Mouse (Mus musculus) midbrain, embryonic 10.5 days (tissue): ENCODE measurements at regions not wholly inside any gene's neighbourhood (a gene's known extent, or its start where the extent isn't known, plus 50 kb on each side); places are given as distances from the start of the nearest gene placed in this dataset.
"Not testable (repeated sequence)": the region's sequence is repeated elsewhere in the genome, so short reads cannot be mapped to it uniquely, and the experiment has no call there.

ENCODE experiments used
- DNase-seq: peaks from one replicate; pipeline ENCODE4 v3.0.0-alpha.2; 2017; ENCODE audit warnings: low spot score
- H3K27ac ChIP-seq: fragments of 300-500 bp; sonication (generic); replicated peaks from 2 replicates; pipeline ENCODE4 v1.5.1; 2016; ENCODE audit warnings: mild to moderate bottlenecking
- H3K27me3 ChIP-seq: fragments of 300-500 bp; sonication (generic); 2 replicates; pipeline ENCODE4 v1.6.1; 2016; ENCODE audit warnings: low read depth, mild to moderate bottlenecking; ENCODE audit not compliant: poor library complexity, severe bottlenecking
- H3K36me3 ChIP-seq: fragments of 300-500 bp; sonication (generic); 2 replicates; pipeline ENCODE4 v1.6.1; 2016; ENCODE audit warnings: mild to moderate bottlenecking, moderate library complexity
- H3K4me1 ChIP-seq: fragments of 300-500 bp; sonication (generic); 2 replicates; pipeline ENCODE4 v1.6.1; 2016
- H3K4me3 ChIP-seq: fragments of 300-500 bp; sonication (generic); 2 replicates; pipeline ENCODE4 v1.5.1; 2016; ENCODE audit warnings: mild to moderate bottlenecking, moderate library complexity
- H3K9me3 ChIP-seq: fragments of 300-500 bp; sonication (generic); replicated peaks from 2 replicates; pipeline ENCODE4 v1.6.1; 2016; ENCODE audit warnings: mild to moderate bottlenecking
- WGBS: fragments of 180-500 bp; shearing (Covaris S2); methylation state at CpG from one replicate; pipeline ENCODE4 v1.1.7; 2016; 5-methylcytosine and 5-hydroxymethylcytosine counted together

GRCm38 (mm10) chr3:21606846-21607245 lies 469.6 kb upstream of the Tbl1xr1 start:
- Histone ChIP-seq H3K4me1 (no peaks in the 10 kb centered on the region), H3K4me3 (no peak overlapping the region), H3K9me3 (no peaks in the 10 kb centered on the region), H3K27ac (no peak overlapping the region), H3K36me3 (no peaks in the 10 kb centered on the region), H3K27me3 (no peaks in the 10 kb centered on the region)
- 95% methylated on average over 2 of the region's 2 CpGs for WGBS
- no peak for DNase-seq

DNA sequence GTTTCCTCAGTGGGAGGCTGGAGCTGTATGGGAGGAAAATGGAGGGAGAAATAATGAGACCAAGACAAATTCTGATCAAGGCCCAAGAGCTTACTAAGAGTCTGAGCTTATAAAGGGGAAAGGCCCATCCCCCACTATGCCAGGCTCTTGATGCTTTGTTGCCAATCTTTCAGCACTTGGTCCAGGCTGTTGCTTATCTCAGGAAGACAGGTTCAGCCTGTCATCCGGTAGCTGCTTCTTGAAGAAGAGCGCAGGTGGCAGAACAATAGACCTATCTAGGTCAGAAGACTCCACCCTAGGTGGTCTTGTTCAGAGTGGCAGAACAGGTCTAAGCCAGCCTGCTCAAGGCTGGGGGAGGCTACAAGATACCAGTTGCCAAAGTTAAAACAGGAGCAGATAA lies 466.2 kb upstream of the Tbl1xr1 start:
- Histone ChIP-seq H3K27ac (no peak overlapping the region), H3K4me3 (no peak overlapping the region), H3K36me3 (no peaks in the 10 kb centered on the region), H3K27me3 (no peaks in the 10 kb centered on the region), H3K9me3 (no peaks in the 10 kb centered on the region), H3K4me1 (no peaks in the 10 kb centered on the region)
- no peak for DNase-seq
- WGBS, result 81% methylated on average over 2 of the region's 2 CpGs

- WGBS, result 91% methylated on average over 2 of the region's 2 CpGs
- Histone ChIP-seq H3K27ac (no peak overlapping the region), H3K9me3 (no peaks in the 10 kb centered on the region), H3K4me3 (no peak overlapping the region), H3K36me3 (no peaks in the 10 kb centered on the region), H3K4me1 (no peaks in the 10 kb centered on the region), H3K27me3 (no peaks in the 10 kb centered on the region)
- no peak for DNase-seq
Observed at GRCm38 (mm10) chr3:21621745-21622144, 454.7 kb upstream of the Tbl1xr1 start.

DNA sequence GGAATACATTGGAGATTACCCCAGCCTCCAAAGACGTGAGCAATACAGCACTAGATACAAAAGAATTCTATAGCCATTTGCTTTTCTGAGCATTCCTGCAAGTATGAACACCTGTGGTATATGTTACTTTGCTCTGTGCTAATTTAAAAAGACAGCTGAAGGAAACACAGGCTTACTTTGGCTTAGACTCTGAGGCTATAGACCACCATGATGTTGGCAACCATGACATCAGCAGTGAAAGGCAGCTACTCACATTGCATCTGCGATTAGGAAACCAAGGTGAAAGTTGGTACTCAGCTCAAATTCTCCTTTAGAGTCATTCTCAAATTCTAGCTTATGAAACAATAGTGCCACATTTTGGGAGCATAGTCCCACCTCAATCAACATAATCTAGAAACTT lies 451.4 kb upstream of the Tbl1xr1 start:
- Histone ChIP-seq H3K9me3 (no peaks in the 10 kb centered on the region), H3K4me1 (no peaks in the 10 kb centered on the region), H3K4me3 (no peak overlapping the region), H3K27ac (no peak overlapping the region), H3K27me3 (no peaks in the 10 kb centered on the region), H3K36me3 (no peaks in the 10 kb centered on the region)
- 87% methylated on average over 2 of the region's 2 CpGs for WGBS
- no peak for DNase-seq

DNA sequence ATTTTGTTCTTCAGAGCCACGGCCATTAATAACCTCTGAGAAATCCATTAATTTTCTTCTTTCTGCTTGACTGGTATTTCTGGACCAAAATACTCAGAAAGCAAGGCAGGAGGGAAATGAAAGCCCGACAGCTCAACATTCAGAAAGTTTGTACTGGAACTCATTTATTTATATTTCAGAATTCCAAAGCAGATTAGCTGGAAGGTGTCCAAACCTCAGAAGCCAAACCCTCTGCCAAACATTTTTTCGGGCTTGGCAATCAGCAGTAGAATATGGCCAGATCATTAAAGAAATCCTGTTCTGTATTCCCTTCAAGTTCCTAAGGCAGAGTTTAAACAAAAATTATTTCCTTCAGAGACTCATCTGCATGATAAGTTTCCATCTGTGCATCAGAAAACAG lies 450.4 kb upstream of the Tbl1xr1 start:
- no peaks in the 10 kb centered on the region for H3K9me3 ChIP-seq
- H3K27ac ChIP-seq, result no peak overlapping the region
- no peaks in the 10 kb centered on the region for H3K27me3 ChIP-seq
- H3K4me3 ChIP-seq, result no peak overlapping the region
- H3K4me1 ChIP-seq, result no peaks in the 10 kb centered on the region
- H3K36me3 ChIP-seq, result no peaks in the 10 kb centered on the region
- DNase-seq, result no peak
- 78% methylated on average over 3 of the region's 3 CpGs for WGBS

DNA sequence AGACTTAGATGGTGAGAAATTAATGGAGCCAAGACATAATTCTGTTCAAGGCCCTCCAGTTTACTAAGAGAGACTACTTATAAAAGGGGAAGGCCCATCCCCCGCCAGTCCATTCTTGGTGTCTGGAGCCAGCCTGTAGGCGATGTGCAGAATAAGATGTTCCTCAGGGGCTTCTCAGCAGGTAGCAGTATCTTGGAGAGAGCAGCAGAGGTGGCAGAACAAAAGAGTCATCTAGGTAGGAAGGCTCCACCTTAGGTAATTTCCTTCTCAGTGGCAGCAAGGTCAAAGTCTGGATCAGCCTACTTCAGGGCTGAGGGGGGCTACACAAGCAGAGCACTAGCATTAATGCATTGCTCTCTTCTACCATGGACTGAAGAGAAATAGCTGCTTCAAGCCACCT lies 449.4 kb upstream of the Tbl1xr1 start:
- not testable (repeated sequence) for H3K27me3 ChIP-seq, H3K4me1 ChIP-seq, H3K4me3 ChIP-seq, H3K27ac ChIP-seq, H3K9me3 ChIP-seq, H3K36me3 ChIP-seq, DNase-seq
- WGBS, result 88% methylated on average over 2 of the region's 2 CpGs

GRCm38 (mm10) chr3:21633600-21634221 lies 442.7 kb upstream of the Tbl1xr1 start:
- no peaks in the 10 kb centered on the region for H3K27me3 ChIP-seq
- H3K4me3 ChIP-seq, result no peak overlapping the region
- no peak overlapping the region for H3K27ac ChIP-seq
- 64% methylated on average over 1 of the region's 1 CpGs for WGBS
- H3K36me3 ChIP-seq, result no peaks in the 10 kb centered on the region
- peaks cover 6% of the 10 kb centered on the region; the same call in 1 of the 2 replicates for H3K4me1 ChIP-seq
- DNase-seq, result no peak
- no peaks in the 10 kb centered on the region for H3K9me3 ChIP-seq

- Histone ChIP-seq H3K4me3 (no peak overlapping the region), H3K36me3 (no peaks in the 10 kb centered on the region), H3K9me3 (no peaks in the 10 kb centered on the region), H3K27me3 (no peaks in the 10 kb centered on the region), H3K4me1 (peaks cover 14% of the 10 kb centered on the region; the same call in 1 of the 2 replicates), H3K27ac (no peak overlapping the region)
- WGBS, result 84% methylated on average over 4 of the region's 4 CpGs
- no peak for DNase-seq
Observed at GRCm38 (mm10) chr3:21634675-21635204, 441.7 kb upstream of the Tbl1xr1 start.

GRCm38 (mm10) chr3:21638886-21639285 lies 437.6 kb upstream of the Tbl1xr1 start:
- WGBS, result 89% methylated on average over 5 of the region's 5 CpGs
- H3K4me1 ChIP-seq, result peaks cover 10% of the 10 kb centered on the region; the same call in 1 of the 2 replicates

GRCm38 (mm10) chr3:21639576-21639975 lies 436.9 kb upstream of the Tbl1xr1 start:
- no peak for DNase-seq
- Histone ChIP-seq H3K36me3 (no peaks in the 10 kb centered on the region), H3K4me3 (no peak overlapping the region), H3K27me3 (no peaks in the 10 kb centered on the region), H3K27ac (no peak overlapping the region), H3K9me3 (no peaks in the 10 kb centered on the region), H3K4me1 (peaks cover 8% of the 10 kb centered on the region; the same call in 1 of the 2 replicates)
- 49% methylated on average over 5 of the region's 5 CpGs for whole genome bisulfite sequencing

More at GRCm38 (mm10) chr3:21638886-21639285, 437.6 kb upstream of the Tbl1xr1 start:
- DNase-seq, result no peak
- Histone ChIP-seq H3K9me3 (no peaks in the 10 kb centered on the region), H3K27me3 (no peaks in the 10 kb centered on the region), H3K27ac (no peak overlapping the region), H3K4me3 (no peak overlapping the region), H3K36me3 (no peaks in the 10 kb centered on the region)

DNA sequence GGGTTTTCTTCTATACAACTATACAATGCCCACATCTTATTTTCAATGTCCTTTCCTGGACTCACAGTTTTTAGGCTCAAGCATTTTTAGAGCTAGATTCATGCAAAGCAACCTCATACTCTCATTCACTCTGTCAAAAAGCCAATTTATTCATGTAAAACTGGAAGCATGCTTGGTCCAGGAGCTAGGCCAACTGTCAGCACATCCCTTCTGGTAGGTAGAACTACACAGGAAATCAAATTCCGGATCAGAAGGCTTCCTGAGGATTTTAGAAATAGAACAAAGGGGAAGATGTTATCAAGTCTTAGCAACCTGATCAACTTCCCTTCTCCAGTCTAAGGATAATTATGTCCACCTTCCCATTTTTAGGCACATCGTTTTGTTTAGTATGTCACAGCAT lies 432.4 kb upstream of the Tbl1xr1 start:
- no peak overlapping the region for H3K4me3 ChIP-seq
- DNase-seq, result no peak

DNA sequence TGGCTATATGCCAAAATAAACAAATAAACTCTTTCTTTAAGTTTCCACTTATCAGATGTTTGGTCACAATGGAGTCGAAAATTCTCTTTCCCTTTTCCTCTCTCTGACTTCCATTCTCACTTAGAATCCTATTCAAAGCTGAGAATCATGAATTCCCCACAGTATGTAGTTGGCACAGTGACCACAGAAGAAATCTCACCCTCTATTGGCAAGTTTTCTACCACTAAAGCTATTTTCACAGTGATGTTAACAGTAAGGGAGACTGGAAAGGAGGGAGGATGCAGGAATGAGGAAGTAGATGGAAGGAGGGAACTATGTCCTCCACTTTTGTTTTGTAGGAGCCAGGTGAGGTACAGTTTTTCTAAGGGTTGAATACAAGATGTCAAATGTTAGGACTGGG lies 431.2 kb upstream of the Tbl1xr1 start:
- no peaks in the 10 kb centered on the region for H3K27me3 ChIP-seq

More for the DNA sequence above, 432.4 kb upstream of the Tbl1xr1 start:
- WGBS, result 78% methylated on average over 2 of the region's 2 CpGs
- Histone ChIP-seq H3K27me3 (no peaks in the 10 kb centered on the region), H3K4me1 (peaks cover 7% of the 10 kb centered on the region; the same call in 1 of the 2 replicates), H3K36me3 (no peaks in the 10 kb centered on the region), H3K9me3 (no peaks in the 10 kb centered on the region), H3K27ac (no peak overlapping the region)

GRCm38 (mm10) chr3:21649885-21650469 lies 426.5 kb upstream of the Tbl1xr1 start:
- no peak for DNase-seq
- 89% methylated on average over 8 of the region's 8 CpGs for WGBS
- Histone ChIP-seq H3K36me3 (no peaks in the 10 kb centered on the region), H3K9me3 (no peaks in the 10 kb centered on the region), H3K27ac (no peak overlapping the region), H3K4me3 (no peak overlapping the region), H3K27me3 (no peaks in the 10 kb centered on the region), H3K4me1 (no peaks in the 10 kb centered on the region)

More for the DNA sequence above, 431.2 kb upstream of the Tbl1xr1 start:
- no peaks in the 10 kb centered on the region for H3K4me1 ChIP-seq
- no peak overlapping the region for H3K27ac ChIP-seq
- no peaks in the 10 kb centered on the region for H3K36me3 ChIP-seq
- DNase-seq, result no peak
- H3K4me3 ChIP-seq, result no peak overlapping the region
- no peaks in the 10 kb centered on the region for H3K9me3 ChIP-seq
- 77% methylated on average over 1 of the region's 1 CpGs for WGBS
